Mouse (Mus musculus) bone marrow, adult 2 months (tissue): ENCODE results near the gene Lsm14a. TPM values are rescaled to one million over a fixed set of nuclear protein-coding genes. Genes with fewer than 3 reads are reported as not detected.
A peak's percentile ranks its signal among the peaks of the same experiment; 100 is the strongest.

Experiments used
- H3K27ac ChIP-seq: fragments of 200-500 bp; 2 replicates; pipeline ENCODE4 v1.5.1; 2012; ENCODE audit warnings: low read depth, mild to moderate bottlenecking, control low read depth, inconsistent platforms, low read length; ENCODE audit not compliant: control insufficient read depth, poor library complexity, insufficient read depth
- H3K4me1 ChIP-seq: fragments of 200-500 bp; 2 replicates; pipeline ENCODE4 v1.6.1; 2011; ENCODE audit warnings: low read length; ENCODE audit not compliant: control insufficient read depth, insufficient read depth
- H3K4me3 ChIP-seq: fragments of 200-500 bp; replicated peaks from 2 replicates; pipeline ENCODE3; 2011; ENCODE audit warnings: mild to moderate bottlenecking, low read depth, low read length, control low read depth; ENCODE audit not compliant: control insufficient read depth
- CTCF ChIP-seq: fragments of 200-500 bp; IDR thresholded peaks from 2 replicates; pipeline ENCODE4 v1.5.1; 2011; ENCODE audit warnings: low read length, control low read depth; ENCODE audit not compliant: control insufficient read depth, insufficient read depth
- POLR2A ChIP-seq: fragments of 200-500 bp; IDR thresholded peaks from 2 replicates; pipeline ENCODE4 v1.6.1; 2011; ENCODE audit warnings: low read depth, mild to moderate bottlenecking, control low read depth, low read length, borderline replicate concordance; ENCODE audit not compliant: control insufficient read depth
- WGBS: fragments of 180-500 bp; shearing (Covaris S2); methylation state at CpG from one replicate; pipeline ENCODE4 v1.1.7; 2018; 5-methylcytosine and 5-hydroxymethylcytosine counted together
- polyA plus RNA-seq: library from polyadenylated mRNA; stranded (reverse); fragments of >200 nt; gene quantifications from 2 replicates; pipeline ENCODE4 v1.2.4, GENCODE M21; 2011; ENCODE audit warnings: low replicate concordance; ENCODE audit not compliant: missing spikeins, insufficient read depth, insufficient read length

The Lsm14a gene
- polyA plus RNA-seq, 1 experiment, result 64.8 TPM

GRCm38 (mm10) chr7:34395761-34396160 is 2.6 kb upstream of the Lsm14a start:
- H3K4me1 ChIP-seq, result no peaks in the 10 kb centered on the region; the same call in 1 of the 2 replicates
- WGBS, result 83% methylated on average over 6 of the region's 6 CpGs
- no peak overlapping the region for H3K27ac ChIP-seq
- no peak for TF ChIP-seq POLR2A
- TF ChIP-seq CTCF, result no peak
- no peak overlapping the region for H3K4me3 ChIP-seq

- Histone ChIP-seq H3K4me1 (no peaks in the 10 kb centered on the region; the same call in 1 of the 2 replicates), H3K4me3 (no peak overlapping the region), H3K27ac (no peak overlapping the region)
- 79% methylated on average over 5 of the region's 5 CpGs for WGBS
- TF ChIP-seq CTCF, result no peak
- no peak for TF ChIP-seq POLR2A
Measured at GRCm38 (mm10) chr7:34394636-34395035, 1.5 kb upstream of the Lsm14a start.

- no peaks in the 10 kb centered on the region; the same call in 1 of the 2 replicates for H3K4me1 ChIP-seq
- TF ChIP-seq POLR2A (no peak), CTCF (no peak)
- no peak overlapping the region for H3K4me3 ChIP-seq
- WGBS, result 76% methylated on average over 2 of the region's 2 CpGs
- no peak overlapping the region for H3K27ac ChIP-seq
Measured at GRCm38 (mm10) chr7:34394091-34394490, 976 bp upstream of the Lsm14a start.

- WGBS, result 68% methylated on average over 4 of the region's 4 CpGs
- no peak overlapping the region for H3K27ac ChIP-seq
- TF ChIP-seq CTCF, result no peak
- no peak for TF ChIP-seq POLR2A
- peaks cover 1% of the 10 kb centered on the region; the same call in 1 of the 2 replicates for H3K4me1 ChIP-seq
- no peak overlapping the region for H3K4me3 ChIP-seq
Measured at GRCm38 (mm10) chr7:34392335-34392734, 780 bp downstream of the Lsm14a start.

- Histone ChIP-seq H3K4me3 (no peak overlapping the region), H3K4me1 (peaks cover 1% of the 10 kb centered on the region; the same call in 1 of the 2 replicates), H3K27ac (no peak overlapping the region)
- WGBS, result 77% methylated on average over 4 of the region's 4 CpGs
- no peak for TF ChIP-seq CTCF
- no peak for TF ChIP-seq POLR2A
Measured at GRCm38 (mm10) chr7:34391711-34392110, 1.4 kb downstream of the Lsm14a start.

- Histone ChIP-seq H3K27ac (no peak overlapping the region), H3K4me1 (peaks cover 1% of the 10 kb centered on the region; the same call in 1 of the 2 replicates), H3K4me3 (no peak overlapping the region)
- no peak for TF ChIP-seq CTCF
- no peak for TF ChIP-seq POLR2A
- WGBS, result 52% methylated on average over 7 of the region's 7 CpGs
Measured at GRCm38 (mm10) chr7:34390834-34391155, 2.3 kb downstream of the Lsm14a start.

- Histone ChIP-seq H3K4me1 (peaks cover 1% of the 10 kb centered on the region; the same call in 1 of the 2 replicates), H3K27ac (peak overlapping the region; percentile 95), H3K4me3 (peak overlapping the region; percentile 82)
- WGBS, result 6% methylated on average over 18 of the region's 18 CpGs
- TF ChIP-seq POLR2A, result no peak
- TF ChIP-seq CTCF, result no peak
Measured at GRCm38 (mm10) chr7:34390111-34390833, 2.8 kb downstream of the Lsm14a start.

- peak overlapping the region; percentile 91 for H3K4me3 ChIP-seq
- WGBS, result under 1% methylated on average over 94 of the region's 100 CpGs
- TF ChIP-seq CTCF (no peak), POLR2A (peak; percentile 100)
- H3K27ac ChIP-seq, result peak overlapping the region; percentile 95
- H3K4me1 ChIP-seq, result peaks cover 1% of the 10 kb centered on the region; the same call in 1 of the 2 replicates
Measured at GRCm38 (mm10) chr7:34389277-34390085, 3.6 kb downstream of the Lsm14a start.

GRCm38 (mm10) chr7:34388445-34389276 is 4.5 kb downstream of the Lsm14a start:
- TF ChIP-seq POLR2A (peak; percentile 53; the same call in 1 of the 2 replicates), CTCF (no peak)
- H3K27ac ChIP-seq, result peak overlapping the region; percentile 95
- H3K4me1 ChIP-seq, result peaks cover 1% of the 10 kb centered on the region; the same call in 1 of the 2 replicates
- under 1% methylated on average over 64 of the region's 64 CpGs for WGBS
- peak overlapping the region; percentile 91 for H3K4me3 ChIP-seq
